Mouse (Mus musculus) cerebellum, adult 8-10 months (tissue): ENCODE data around the gene Asb7.

Experiments used
- DNase-seq: peaks from one replicate; pipeline ENCODE4 v3.0.0; 2022

Asb7 gene

DNA sequence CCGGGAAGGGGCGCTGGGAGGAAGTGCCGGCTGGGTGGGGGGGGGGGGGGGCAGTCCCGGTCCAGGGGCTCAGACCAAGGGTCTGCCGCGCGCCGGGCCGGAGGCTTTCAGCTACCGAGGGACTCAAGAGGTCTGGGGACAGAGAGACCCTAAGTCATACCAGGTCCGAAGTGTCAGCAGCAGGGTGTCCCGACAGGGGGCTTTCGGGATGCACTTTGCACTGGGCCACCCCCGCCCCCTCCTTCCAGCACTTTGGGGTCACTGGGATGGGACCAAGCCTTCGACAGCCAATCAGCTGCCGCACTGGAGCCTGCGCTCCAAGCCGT, at the start of gene Asb7:
Gene Asb7, minus strand, starts transcription at position 303 of the 326 bp plus-strand sequence.
- DNase-seq: no peak

DNA sequence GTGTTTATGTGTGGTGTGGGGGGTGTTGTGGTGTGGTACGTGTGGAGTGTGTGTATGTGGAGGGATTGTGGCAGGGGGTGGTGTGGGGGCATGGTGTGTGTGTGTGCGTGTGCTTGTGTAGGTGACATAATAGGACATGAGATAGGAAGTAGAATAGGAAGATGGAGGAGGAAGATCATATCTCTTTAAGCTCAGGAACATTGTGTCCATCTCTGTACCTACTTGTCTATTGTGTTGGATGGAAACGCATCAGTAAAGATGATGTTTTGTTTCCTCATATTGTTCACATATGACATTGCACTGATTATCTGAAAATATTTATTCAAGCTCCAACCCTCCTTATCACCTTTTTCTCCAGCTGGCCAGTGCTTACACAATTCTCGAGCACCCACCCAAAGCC, 48.0 kb upstream of the Asb7 start:
- no peak for DNase-seq

DNA sequence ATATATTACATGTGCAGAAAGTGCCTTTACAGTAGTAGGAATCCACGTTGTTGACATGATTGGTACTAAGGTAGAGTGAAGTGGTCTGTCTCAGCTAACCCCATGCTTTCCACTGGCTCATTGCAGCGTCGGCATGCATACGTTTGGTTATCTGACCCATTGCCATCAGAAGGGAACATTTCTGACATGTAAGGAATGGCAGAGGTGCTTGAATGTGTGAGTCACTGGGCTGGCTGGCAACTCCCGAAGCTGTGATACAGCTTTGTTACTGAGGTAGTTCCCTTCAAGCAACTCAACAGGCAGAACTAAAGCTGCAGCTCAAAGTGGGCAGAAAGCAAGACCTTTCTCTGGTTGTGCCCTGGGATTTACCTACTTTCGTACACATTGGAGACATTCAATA, 45.6 kb upstream of the Asb7 start:
- DNase-seq: no peak

DNA sequence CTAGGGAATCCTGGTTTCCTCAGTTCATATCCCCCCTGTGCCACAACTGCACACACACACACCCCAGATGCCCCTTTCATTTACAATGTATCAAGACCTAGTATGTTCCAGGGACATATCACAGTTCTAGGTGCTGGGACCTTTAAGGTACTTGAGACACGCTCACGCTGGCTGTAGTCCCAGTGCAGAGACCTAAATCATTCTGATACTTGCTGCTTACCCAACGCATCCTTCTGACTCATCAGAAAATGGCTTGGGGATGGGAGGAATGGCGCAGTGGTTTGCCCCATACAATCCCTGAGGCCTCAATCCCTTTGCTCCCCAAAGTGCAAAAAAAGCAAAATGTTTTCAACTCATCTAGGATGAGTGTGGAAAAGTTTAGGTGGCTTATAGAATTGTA, 45.1 kb upstream of the Asb7 start:
- DNase-seq: no peak

DNA sequence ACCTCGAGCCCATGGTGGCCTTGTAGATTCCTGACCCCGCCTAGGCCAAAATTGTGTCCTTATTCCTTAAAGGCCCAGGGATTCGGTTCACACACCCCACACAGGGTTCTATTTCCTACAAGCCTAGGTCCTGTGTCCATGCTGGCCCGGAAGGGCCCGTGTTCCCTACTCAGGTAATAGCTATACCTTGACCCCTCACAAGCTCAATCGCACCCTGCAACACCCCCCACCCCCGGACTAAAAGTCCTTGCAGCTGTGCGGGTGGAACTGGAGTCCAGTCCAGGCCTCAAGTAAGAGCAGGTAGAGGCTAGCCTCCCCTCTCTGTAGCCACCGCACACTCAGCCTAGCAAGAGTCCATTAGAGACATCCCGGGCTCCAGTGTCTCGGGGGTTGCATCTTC, 44.5 kb upstream of the Asb7 start:
- DNase-seq: no peak

DNA sequence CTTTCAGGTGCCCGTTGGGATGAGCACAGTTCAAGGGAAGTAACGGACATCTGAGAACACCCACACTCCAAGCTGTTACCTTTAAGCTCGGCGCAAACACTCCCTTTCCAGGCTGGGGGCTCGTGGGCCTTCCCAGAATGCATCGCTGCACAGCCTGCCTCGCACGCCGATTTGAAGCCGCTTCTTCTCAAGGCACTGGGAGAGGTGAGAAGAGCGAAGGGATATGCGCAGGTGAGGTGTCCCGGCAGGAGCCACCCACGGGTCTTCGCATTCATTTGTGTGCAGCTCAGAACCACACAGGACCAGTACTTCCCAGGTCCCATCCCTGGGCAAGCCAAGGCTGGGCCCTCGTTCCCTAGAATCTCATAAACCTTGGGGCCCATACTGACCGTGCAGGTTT, 44.0 kb upstream of the Asb7 start:
- DNase-seq: no peak

DNA sequence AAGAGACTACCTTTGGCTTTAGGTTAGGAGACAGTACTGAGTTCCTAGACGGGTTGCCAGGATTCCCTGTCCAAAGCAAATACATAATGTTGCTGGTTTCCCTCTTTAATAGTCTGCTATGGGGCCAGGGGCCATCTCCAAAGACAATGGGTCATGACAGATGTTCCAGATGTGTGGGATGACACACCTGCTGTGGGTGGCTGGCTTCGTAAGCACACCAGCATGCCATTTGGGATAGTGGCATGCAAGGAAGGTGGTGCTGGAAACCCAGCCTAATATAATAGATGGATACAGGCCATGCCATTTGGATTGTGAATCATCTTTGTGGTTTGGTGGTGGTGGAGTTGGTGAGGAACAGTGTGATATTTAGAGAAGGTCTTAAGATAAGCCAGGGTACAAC, 39.8 kb upstream of the Asb7 start:
- no peak for DNase-seq

DNA sequence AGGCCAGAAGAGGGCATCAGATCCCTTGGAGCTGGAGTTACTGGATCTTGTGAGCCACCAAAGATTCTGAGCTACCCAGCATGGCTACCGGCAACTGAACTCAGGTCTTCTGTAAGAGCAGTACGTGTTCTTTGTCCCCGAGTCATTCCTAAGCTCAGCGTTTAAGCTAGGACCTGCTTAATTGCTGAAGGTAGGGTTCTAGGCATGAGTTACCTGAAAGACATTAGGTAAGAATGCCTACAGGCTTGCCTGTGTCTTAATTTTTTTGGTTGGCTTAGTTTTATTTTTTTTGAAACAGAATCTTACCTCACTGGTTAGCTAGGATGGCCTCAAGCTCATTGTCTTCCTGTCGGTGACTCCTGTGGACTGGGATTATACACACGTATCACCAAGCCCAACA, 38.7 kb upstream of the Asb7 start:
- no peak for DNase-seq

DNA sequence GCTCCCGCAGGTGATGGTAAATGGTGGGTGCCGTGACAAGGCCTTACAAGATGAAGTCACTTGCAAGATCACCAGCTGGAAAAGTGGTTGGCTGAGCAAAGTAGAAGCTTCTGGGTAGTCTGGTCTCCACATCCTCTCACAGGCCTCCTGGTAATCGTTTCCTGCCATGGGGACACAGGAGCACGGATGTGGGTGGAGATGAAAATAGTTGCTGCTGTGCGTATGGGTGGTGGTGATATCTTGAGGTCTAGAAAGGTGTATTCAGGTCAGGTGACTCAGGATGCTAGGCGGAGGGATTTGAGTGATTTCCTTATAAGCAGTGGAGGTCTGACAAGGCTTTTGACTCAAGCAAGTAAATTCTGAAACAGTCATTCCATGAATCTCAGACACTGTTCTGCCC, 35.6 kb upstream of the Asb7 start:
- DNase-seq: no peak

DNA sequence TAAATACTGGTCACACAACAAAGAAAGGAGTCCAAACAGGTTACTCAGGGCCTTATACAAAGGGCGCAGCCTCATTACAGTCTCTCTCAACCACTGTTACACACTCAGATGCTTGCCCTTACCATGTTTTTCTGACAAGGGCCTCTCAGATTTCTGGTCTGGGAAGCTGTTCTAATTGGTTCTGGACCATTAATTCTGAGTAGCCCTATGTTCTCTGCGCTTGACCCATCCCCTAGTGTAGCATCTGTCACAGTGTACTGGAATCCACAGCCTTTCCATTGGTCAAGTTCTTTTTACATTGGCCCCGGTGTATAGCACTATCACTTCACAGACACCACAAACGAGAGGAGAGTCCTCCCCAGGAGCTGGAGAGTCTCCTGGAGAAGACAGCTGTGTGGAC, 35.1 kb upstream of the Asb7 start:
- DNase-seq: no peak

DNA sequence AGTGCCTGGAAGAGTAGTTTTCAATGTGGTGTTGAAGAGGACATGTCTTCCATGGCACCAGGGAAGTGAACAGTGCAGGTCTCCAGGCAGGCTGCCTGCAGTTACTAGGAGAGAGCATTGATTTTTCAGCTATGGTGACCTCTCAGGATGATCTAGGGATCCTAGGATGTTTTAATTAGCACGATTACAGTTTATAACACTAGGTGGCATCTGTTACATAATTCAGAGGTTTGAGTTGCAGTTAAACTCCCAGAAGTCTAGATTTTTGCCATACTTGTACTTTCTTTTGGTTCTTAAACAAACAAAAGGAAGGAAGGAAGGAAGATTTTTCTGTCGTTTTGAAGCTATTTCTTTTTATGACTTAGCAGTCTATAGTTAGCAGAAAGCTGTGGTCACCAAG, 21.8 kb upstream of the Asb7 start:
- no peak for DNase-seq

DNA sequence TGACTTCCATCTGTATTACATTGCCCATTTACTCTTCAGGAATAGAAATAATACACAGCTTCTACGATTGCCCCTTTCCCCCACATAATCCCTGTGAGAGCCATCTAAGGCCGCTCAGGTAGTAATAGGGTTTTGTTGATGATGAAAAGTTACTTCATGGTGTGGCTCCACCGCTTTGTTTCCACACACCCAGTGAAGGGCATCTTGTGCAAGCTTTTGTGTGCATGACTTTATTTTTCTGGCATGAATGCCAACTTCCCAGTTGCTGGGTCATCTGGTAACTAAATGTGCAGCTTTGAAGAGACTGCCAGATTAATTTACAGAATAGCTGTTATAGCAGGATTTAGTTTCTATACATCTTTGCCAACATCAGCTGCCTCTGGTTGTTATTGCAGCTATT, 15.2 kb upstream of the Asb7 start:
- DNase-seq: no peak

DNA sequence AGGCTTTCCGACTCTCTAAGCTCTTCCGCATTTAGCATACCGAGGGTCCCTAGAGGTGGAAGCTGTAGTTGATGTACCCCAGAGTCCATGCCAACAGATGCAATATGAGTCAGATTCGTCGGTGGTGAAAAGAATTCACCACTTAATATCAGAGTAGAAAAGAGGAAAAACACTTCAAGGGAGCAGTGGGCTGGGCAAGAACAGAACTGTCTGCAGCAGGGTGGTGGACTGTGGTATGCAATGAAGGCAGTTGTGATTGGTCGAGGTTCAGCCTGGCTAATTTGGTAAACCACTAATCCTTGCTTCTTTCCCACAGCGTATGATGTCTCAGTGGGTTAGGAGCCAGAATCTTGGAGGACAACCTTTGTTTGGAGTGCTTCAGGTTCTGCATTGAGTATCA, 13.3 kb upstream of the Asb7 start:
- no peak for DNase-seq

DNA sequence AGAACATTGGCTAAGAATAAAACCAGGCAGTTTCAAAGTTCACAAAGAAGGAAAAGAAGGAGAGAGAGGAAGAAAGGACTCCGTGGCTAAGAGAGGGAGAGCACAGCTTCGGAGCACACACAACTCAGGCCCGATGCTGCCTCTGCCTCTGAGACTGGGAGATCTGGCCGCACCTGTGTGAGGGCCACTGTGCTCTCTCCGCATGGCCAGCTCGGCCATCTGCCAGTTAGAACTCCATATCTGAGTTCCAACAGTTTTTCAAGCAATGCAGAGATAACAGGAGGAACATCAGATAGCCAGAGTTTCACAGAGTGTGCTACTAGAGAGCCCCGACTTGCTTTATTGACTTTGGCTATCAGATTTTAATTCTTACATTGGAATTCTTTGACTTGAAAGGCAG, 5.1 kb upstream of the Asb7 start:
- DNase-seq: no peak

DNA sequence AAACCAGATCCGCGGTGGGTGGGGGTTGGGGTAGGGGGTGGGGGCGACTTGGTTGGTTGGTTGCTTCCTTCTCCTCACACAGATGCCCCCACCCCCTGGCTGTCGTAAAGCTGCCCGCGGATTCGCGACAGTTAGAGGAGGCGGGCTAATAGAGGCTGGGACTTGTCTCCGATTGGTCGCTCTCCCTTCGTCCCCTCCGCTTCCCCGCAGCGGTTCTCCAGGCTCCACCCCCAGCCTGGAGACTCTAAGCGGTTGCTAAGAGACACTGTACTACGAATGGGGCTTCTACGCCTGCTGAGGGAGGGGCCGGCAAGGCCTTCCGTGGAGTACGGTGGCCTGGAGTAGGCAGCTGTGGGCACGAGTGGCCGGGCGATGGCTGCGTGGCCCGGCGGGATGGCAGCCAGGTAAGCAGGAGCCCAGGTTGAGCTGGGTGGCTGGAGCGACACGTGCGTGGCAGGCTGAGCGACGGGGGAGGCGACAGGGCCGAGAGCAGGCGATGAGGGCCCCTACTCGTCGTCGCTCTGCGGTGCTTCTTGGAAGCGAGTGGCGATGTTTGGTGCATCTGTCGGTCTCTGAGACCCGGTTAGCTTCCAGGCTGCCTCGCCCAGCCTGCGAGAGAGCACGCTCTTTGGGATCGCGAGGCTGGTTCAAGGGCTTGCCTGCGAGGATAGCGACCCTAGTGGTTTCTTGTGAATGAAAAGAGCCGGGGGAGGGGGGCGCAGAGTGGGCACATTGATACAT, 394 bp upstream of the Asb7 start, which contains the start of gene Lins1:
Gene Lins1, plus strand, starts transcription at position 270 of the 741 bp plus-strand sequence.
- DNase-seq: peak; percentile 98

DNA sequence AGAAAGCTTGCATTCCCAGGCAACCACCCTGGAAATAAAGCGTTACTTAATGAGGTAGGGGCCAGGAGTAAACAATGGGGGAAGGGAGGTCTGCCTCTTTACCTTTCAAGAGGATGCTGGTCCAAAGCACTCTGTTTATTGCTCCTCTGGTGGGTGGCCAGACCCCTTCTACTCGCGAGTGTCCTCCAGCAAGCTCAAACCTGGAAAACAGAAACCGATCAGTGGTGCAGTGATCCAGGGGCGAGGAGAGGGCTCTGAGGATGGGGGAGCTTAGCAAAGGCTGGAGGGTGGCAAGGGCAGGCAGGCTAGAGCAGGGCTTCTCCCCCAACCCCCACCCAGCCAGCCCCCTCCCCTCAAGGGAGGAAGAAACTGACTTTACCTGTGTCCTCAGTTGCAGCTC, 675 bp downstream of the Asb7 start:
- DNase-seq: peak; percentile 19

DNA sequence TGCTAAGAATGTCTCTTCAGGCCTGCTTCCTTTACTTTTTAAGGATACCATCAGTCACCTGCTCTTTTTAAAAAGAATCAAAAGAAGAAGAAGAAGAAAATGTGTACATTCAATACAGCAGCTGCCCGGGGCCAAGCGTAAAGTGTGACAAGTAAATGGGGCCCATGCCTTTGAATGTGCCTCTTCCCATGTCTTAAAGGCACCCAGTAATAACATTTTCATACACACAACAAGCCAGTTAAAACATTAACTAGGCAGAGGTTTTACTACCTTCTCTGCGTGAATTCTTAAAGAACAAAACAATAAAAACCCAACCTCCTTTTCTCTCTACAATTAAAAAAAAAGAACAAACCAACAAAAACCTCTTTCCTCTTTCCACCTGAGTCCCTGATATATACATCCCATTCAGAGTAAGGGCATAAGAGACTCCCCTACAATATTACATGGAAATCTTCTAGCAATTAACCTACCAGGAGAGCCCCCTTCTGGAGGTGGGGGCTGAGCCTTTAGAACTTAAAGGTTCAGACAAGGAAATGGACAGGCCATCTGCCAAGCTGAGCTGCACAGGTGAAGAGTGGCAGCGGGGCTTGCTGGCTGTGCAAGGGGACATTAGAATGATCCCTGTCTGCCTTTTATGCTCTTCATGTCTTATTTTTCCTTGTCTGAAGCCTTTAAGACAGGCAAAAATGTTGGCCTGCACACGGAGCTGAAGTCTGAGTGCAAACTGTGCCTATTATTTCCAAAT, 7.1 kb downstream of the Asb7 start:
- no peak for DNase-seq

DNA sequence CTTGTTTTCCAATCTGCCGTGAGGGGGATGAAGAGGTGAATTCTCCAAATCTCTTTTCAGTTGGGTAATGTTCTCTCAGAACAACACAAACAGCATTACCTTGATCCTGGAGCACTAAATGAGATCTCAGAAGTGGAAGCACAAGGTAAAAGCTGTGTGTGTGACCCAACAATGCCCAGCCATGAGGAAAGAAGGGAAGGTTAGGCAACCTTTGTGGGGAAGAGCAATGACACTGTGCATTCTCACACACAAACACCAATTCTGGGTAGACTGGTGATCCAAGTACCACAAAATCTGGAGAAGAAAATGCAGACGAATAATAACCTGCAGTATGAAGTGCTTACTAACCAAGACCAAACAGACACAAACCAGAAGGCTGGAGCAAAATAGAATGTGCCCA, 13.6 kb downstream of the Asb7 start:
- DNase-seq: no peak

DNA sequence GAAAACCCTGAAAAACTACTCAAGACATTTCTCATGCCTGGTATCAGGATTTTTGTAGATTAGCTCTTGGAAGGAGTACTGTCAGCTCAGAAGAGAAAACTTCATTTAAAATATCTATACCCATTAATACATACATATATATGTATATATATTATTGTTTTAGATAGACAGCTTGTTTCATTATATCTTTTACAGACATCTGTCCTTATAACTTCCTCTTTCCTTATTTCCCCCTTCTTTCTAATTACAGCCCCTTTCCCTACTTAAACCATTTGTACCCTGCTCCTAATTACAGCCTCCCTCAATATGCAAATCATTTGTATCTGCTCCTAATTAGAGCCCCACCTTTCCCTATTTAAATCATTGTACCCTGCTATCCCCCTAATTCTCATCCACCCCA, 22.3 kb downstream of the Asb7 start:
- no peak for DNase-seq

DNA sequence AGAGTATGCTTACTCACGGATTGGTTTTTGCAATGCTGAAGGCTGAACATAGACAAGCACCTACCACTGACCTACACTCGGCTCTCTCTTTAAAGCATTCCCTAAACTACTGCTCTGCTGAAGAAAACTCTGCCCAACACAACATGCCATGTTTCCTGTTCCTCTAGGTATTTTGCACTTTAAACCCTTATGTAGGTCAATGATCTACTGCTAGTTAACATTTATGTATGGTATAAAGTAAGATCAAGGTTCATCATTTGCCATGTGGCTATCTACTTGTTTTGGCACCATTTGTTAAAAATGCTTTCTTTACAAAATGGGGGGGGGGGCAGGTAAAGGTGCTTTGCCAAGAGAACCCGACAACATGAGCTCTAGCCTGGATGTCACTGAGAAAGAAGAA, 25.8 kb downstream of the Asb7 start:
- no peak for DNase-seq

DNA sequence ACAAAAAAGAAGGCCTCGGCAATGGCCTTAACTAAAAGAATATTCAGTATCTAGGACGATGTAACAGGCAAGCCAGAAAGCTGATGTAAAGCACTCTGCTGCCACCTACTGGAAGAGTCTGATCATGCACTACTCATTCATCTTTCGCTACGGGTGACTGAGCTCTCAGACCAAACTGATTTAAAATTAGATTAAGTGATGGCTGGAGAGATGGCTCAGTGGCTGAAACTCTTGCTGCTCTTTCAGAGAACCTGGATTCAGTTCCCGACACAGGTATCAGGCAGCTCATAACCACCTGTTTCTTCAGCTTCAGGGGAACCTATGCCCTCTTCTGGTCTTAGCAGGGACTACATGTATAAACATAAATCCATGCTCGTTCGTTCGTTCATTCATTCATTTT, 27.8 kb downstream of the Asb7 start:
- peak; percentile 74 for DNase-seq

DNA sequence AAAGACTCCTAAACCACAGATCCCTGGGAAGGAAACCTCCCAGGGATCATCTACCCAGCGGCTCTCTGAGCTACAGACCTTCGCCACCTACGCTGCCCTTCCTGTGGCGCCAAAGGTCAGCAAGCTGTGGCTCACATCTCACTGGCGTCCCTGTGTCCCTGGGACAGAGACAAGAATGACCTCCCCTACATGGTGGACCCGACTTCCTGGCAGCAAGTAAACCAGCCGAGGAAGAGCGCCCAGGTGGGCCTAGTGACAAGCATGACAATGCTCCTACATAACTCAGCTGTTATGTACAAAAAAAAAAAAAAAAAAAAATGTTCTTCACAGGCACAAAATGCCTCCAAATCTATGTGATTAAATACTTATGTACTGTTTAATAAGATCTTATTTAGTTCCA, 28.4 kb downstream of the Asb7 start:
- no peak for DNase-seq

DNA sequence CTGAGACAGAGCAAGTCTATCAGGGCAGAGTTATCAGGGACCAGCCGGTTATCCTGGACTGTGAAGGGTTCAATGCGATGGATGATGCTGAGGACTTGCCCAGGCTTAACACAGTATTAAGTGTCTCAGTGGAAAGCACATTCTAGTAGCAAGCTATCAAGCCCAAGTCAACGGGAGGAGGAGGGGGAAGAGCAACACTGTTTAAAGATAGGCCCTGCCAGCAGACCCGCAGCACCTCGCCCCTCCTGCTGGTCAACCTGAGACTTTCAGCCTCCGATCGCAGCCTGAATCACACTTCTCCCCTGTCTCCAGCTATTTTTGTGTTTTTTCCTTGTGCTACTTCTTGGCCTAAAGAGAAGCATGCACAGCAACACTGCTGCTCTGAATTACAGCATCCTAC, 29.1 kb downstream of the Asb7 start:
- no peak for DNase-seq

DNA sequence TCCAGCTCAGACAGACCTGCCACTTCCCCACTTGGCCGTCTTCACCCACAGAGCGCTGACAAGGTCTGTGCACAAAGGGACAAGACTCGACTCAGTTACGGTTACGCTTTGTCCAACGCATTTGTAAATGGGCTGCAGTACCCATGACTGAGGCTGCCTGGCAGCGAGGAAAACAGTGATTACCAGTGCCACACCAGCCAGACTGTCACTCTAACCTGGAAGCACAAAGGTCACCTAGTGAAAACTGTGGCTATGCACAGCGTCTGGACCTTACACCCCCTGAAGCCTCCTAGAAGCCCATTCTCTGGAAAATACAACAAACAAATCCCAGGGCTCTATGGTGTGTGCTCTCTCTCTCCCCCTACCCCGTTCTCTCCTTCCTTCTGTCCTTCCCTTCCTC, 33.9 kb downstream of the Asb7 start:
- DNase-seq: no peak

DNA sequence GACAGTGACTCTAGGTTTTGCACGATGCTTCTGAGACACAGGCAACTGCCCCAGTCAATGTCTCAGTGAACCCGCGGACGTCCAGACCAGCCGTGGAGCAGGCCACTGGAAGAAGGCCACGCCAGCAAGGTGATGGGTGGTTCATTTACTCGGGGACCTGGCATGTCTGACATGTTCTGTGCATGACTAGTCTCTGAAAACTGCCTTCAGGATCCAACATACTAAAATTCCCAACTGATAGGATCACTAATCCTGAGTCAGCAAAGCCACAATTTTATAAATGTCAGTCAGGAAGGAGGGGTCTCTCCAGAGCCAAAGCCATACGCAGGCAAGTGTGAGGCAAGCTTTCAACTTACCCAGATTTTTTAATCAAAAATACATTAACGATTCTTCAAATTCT, 35.8 kb downstream of the Asb7 start:
- DNase-seq: no peak
